Mouse (Mus musculus): ENCODE measurements around the gene Gm42791. TPM values are rescaled to one million over a fixed set of nuclear protein-coding genes. Genes with fewer than 3 reads are reported as not detected.

Gm42791 gene
- total RNA-seq, 2 experiments from 2014 or later: 3.3 to 6.1 TPM

DNA sequence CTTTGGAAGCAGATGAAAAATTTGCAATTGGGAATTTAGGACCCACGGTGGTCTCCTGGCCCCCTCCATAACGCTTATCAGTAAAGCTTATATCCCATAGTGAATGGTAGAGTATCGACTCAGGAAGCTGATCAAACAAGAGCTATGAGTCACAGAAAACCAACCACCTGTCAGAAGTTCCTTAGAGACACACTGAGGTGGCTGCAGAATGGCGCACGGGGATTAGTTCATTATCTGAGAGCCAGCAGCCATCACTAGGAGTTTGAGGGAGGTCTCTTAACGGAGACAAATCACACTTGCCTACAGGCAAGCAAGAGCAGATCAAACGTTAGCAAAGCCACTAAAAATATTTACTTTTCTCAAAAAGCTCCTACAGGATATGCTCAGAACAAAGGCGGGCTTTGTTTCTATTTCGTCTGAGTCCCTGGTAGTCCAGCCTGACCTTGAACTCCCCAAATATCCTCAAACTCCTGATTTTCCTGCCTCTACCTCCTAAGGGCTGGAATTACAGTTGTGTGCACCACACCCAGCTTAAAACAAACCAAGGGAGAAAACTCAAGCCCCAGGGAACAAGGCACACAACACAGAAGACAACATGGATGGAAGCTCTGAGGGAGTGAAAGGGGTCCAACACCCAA, 37.9 kb downstream of the Gm42791 start:
- DNase-seq: no peak
- intact Hi-C loops (cut with DNase I): no loop called here

DNA sequence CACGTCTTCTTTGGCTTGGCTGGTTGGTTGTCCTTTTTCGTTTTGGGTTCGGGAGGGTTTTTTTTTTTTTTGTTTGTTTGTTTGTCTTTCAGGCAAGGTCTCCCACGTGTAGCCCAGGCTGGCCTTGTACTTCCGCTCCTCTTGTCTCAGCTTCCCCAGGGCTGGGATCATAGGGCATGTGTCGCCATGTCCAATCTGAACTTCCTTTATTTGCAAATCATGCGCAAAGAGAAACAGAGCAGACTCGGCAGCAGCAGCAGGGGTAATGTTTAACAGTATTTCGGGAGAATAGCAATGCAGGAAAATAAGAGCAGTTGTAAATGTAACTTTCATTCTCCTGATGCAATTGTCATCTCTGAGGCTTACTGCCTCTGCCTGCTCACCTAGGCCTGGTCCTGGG, 38.9 kb downstream of the Gm42791 start:
- intact Hi-C loops (cut with DNase I): no loop called here
- DNase-seq: no peak

DNA sequence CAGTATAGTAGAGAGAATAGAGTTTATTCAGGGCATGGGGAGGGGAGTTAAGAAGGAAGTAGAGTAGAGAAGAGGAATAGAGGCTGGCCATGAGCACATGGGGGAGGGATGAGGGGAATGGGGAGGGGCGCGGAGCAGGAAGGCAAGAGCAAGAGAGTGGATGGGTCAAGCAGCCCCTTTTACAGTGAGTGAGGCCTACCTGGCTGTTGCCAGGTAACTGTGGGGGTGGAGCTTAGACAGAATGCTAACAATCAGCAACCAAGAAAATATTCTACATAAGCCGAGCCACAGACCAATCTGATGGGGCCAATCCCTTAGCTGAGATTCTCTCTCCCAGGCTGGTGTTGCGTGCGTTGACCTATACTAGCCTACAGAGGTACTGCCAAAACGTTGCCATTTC, 39.4 kb downstream of the Gm42791 start:
- intact Hi-C loops (cut with DNase I): no loop called here
- DNase-seq: no peak

DNA sequence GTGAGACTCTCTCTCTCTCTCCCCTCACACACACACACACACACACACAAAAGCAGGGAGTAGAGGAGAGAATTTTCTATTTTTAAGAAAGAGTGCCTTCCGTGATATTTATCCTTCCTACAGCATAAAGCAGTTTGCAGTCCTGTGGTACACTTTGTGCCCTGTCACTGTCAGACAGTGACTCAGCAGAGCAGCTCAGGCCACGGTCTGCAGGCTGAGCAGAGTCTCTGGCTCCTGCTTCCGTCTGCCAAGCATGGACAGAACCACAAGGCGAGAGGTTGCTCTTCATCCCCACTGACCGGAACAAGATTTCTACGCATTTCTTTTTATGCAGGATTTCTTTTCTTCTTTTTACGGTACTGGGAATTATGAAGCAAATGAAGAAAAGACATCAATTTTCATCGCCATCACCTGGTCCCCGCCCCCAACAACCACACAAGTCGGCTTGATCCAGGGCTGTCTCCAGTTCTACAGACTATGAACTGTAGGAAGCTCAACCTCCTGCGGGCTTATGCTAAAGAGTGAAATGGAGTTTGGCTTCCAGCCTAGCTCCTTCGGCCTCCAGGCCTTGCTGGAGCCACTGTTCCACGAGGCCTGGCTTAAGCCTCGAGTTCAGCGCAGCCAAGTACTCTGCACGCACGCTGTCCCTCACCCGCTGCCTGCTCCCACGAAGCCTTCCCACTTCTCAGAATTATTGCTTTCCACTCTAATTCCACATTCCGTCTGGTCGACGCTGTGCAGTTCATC, 40.5 kb downstream of the Gm42791 start:
- intact Hi-C loops (cut with DNase I): loop anchor here (5.0 kb wide), 2 partner anchors 43 to 88 kb away; partner anchors contain the start of gene Gm42791
- no peak for DNase-seq

DNA sequence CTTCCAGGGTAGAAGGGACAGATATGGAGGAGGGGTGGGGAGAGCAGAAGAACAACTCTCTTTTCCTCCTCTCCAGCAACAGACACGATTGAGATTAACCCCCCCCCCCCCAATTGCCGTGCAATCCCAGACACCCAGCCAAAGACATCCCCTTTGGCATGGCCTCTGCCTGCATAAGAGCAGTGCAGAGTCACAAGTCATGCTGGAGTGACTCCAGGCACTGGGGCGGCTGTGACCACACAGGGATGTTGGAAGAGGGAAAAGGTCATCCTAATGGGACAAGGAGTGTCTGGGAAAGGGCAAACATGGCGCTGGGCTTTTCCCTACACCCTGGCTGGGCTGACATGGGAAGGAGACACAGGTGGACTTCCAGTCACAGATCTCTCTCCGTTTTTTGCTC, 41.8 kb downstream of the Gm42791 start:
- intact Hi-C loops (cut with DNase I): loop anchor here (5.0 kb wide), 2 partner anchors 44 to 89 kb away; partner anchors contain the start of gene Gm42791

DNA sequence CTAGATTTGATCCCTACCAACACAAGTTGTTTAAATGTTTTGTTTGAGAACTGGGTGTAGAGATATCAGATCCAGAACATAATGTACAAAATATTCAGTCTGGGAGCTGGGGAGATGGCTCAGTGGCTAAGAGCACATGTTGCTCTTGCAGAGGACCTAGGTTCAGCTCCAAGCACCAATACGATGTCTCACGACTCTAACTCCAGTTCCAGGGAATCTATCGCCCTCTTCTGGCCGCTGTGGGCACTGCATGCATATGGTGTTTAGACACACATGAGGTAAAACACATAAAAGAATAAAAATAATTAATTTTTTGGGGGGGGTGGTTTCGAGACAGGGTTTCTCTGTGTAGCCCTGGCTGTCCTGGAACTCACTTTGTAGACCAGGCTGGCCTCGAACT, 42.5 kb downstream of the Gm42791 start:
- intact Hi-C loops (cut with DNase I): loop anchor here (5.0 kb wide), 2 partner anchors 45 to 90 kb away; partner anchors contain the start of gene Gm42791
- DNase-seq: peak; percentile 38 to 67

More for the DNA sequence above, 41.8 kb downstream of the Gm42791 start:
- DNase-seq: peak; percentile 78 to 84

DNA sequence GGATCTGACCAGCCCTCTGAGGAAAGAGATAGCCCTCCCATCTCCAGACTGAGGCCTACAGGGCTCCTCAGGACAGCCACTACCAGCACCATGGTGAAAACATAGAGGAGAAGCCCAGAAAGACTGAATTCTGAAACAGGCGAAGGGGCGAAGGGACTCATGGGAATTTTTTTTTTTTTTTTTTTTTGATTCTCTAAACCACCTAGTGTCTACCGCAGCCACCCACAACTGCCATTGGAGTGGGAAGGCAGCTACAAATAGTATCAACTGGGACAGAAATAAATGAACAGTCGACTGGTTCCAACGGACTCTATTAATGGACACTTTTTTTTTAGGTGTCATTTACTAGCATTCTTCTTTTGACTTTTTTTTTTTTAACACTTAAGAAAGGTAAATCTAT, 43.6 kb downstream of the Gm42791 start:
- intact Hi-C loops (cut with DNase I): loop anchor here (5.0 kb wide), 2 partner anchors 46 to 91 kb away; partner anchors contain the start of gene Gm42791

DNA sequence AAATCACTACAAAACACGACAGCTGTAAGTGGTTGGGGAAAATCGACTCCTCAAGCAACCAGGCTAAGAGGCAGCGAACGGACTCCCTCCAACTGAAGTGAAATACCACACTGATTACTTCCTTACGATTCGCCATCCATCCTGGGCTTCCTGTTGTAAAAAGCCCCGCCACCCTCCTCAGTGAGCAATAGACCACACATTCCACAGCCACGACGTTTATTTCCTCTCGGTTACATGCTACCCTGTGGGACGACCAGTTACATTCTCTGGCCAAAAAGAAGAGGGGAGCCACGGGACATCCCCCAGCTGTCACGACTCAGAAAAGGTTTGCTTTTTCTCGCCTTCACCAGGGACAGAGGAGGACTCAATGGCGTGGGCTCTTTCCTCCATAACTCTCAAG, 44.9 kb downstream of the Gm42791 start:
- peak in 1 of 2 experiments; percentile 32 for DNase-seq

More for the DNA sequence above, 43.6 kb downstream of the Gm42791 start:
- no peak for DNase-seq

DNA sequence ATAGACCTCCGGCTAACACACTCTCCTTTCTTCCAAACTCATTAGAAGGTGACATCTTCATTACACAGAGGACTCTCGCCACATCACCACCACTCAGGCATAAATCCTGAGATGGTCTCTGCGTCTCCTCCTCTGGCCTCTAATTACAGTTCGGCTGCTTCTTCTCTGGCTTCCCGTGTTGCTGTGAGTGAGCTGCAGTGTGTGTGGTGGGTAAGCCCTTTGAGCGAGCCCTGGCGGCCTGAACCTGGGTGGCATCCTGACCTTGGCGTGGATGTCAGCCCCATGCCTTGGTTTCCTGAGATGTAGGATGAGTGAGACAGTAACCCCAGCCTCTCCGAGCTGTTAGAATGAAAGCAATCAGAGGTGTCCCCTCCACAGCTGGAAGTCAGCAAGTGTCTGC, 46.4 kb downstream of the Gm42791 start:
- intact Hi-C loops (cut with DNase I): no loop called here
- DNase-seq: no peak

More for the DNA sequence above, 44.9 kb downstream of the Gm42791 start:
- intact Hi-C loops (cut with DNase I): loop anchor here (5.0 kb wide), 2 partner anchors 47 to 92 kb away; partner anchors contain the start of gene Gm42791

DNA sequence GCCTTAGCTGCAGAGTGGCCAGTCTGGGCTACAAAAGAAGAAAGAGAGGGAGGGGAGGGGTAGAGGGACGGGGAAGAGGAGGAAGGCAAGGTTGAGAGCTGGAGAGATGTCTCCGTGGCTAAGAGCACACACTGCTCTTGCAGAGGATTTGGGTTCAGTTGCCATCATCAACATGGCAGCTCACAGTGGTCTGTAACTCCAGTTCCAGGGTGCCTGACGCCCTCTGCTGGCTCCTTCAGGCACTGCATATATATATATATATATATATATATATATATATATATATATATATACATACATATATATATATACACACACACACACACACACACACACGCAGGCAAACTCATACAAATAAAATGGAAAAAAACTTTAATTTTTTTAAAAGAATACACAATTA, 47.5 kb downstream of the Gm42791 start:
- intact Hi-C loops (cut with DNase I): no loop called here
- no peak for DNase-seq

DNA sequence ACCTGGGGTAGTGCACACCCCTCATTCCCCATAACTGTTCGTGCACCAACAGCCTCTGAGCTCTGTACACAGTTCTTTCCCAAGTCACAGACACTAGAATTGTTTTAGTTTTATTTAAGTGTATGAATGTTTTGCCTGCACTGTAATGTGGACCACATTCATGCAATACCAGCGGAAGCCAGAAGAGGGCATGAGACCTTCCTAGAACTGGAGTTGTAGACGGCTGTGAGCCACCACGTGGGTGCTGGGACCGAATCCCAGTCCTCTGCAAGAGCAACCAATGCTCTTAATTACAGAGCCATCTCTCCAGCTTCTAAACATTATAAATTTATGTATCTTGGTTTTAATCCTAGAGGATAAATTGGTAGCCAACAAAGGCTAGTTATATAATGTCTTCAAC, 48.2 kb downstream of the Gm42791 start:
- intact Hi-C loops (cut with DNase I): no loop called here
- DNase-seq: peak in 1 of 2 experiments; percentile 50

DNA sequence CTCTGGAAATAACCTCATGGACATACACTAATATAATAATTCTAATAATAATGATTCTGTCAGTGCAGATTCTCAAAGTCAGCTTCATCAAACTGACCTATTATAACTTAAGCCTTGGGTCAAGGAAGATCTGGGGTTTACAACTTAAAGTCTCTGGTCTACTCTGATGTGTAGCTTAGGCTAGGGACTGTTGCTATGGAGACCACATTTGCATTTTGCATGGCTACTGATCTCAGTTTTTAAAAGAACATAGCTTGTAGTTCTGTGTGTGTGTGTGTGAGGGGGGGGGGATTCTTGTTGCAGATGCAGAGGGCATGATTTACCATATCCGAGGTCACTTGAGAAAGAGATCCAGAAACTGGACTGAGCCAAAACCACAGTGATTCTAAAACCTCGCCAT, 49.2 kb downstream of the Gm42791 start:
- intact Hi-C loops (cut with DNase I): no loop called here
- DNase-seq: no peak

DNA sequence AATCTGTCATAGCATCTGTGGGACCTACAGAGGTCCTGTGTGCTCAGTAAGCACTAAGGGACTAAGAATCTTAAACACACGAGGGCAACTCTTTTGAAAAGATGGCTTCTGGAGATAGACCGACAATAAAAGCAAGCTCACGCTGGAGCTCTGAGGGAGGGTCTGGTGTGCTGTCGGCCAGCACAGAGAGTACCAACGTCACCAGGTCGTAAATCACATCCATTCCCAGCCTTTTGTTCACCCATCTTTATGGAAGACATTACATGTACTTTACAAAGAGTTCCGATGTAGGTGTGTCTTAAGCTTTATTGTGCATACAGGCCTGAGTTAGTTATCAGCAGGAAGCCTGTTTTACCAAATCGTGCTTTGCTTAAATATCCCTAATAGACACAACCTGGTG, 50.9 kb downstream of the Gm42791 start:
- DNase-seq: no peak
- intact Hi-C loops (cut with DNase I): no loop called here

DNA sequence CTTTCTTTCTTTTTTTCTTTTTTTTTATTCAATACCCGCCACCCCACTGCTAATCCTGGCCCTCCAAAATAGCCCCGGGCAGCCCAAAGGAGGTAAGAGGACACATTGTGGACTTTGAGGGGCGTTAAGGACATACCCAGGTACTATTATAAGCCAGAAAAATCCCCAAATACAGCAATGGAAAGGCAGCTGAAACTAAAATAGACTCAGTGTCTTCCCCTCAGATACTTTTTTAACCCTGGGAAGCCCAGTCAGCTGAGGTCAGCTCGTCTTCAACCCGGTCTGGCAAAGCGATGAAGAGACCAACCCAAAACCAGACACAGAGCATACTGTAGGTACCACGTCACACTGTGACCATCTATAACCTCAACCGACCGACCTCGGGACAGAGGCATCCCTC, 51.5 kb downstream of the Gm42791 start:
- no peak for DNase-seq
- intact Hi-C loops (cut with DNase I): no loop called here

DNA sequence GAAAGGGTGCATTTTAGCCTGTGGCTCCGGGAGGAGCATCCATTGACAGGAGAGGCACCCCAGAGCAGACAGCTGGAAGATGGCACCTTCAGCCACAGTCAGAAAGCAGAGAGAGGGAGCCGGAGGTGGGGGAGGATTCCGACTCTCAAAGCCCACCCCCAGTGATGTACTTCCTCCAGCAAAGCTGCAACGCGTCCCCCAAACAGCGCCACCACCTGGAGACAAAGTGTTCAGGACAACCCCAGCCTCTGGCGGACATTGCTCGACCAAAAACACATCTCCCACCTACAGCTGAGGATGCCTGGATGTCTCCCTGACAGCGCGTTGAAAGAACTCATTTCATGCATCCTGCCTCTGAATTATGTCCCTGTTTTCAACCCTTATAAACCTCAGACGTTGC, 52.0 kb downstream of the Gm42791 start:
- no peak for DNase-seq
- intact Hi-C loops (cut with DNase I): no loop called here

DNA sequence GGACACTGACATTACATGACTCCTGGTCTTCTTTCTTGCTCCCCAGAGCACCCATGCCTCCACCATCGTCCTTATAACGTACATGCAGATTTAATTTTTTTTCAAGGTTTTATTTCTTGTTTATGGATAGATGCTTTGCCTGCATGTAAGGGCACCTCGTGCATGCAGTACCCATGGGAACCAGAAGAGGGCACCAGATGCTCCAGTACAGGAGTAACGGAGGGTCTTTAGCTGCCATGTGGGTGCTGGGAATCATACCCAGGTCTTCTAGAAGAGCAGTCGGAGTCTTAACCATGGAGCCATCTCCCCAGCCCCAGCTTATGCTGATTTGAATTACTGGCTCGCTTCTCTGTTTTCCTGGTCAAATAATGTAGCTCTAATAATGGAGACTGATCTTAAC, 52.6 kb downstream of the Gm42791 start:
- DNase-seq: no peak
- intact Hi-C loops (cut with DNase I): no loop called here

DNA sequence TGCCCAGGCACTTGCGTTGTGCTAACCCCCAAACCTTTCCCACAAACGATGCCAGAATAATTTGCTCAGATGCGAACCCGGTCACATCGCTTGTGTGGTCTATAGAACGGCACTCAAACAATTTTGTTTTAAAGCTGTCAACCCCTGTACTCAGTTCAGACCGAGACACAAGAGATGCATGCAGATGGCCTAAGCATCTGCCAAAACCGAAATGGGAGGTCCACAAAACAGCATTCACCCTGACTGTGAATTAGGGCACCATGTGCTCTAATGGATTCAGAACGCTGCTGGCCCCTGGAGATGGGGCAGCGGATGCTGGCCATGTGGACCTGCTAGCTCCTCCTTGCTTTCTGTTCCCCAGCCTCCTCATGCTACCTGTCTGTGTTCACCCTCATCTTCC, 53.1 kb downstream of the Gm42791 start:
- intact Hi-C loops (cut with DNase I): no loop called here
- DNase-seq: no peak

DNA sequence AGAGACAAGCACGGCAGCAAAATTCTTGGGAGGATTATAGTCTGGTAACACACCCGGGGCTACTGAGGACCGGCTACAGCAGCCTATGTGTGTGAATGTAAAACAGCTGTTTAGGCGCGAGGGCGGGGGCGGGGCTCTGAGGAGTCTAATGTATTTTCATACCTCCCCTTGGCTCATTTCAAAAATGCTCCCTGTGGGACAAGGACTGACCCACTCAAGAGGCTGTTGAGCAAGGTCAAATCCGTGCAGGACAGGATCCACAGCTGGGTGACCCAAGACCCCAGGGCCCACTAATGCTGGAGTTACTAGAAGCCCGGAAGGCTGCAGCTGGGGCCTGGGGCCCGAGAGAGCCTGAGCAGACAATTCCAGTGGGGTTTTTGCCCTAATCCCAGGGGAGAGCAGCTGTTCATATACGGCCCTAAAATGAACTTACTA, 55.0 kb downstream of the Gm42791 start:
- intact Hi-C loops (cut with DNase I): no loop called here
- DNase-seq: no peak

DNA sequence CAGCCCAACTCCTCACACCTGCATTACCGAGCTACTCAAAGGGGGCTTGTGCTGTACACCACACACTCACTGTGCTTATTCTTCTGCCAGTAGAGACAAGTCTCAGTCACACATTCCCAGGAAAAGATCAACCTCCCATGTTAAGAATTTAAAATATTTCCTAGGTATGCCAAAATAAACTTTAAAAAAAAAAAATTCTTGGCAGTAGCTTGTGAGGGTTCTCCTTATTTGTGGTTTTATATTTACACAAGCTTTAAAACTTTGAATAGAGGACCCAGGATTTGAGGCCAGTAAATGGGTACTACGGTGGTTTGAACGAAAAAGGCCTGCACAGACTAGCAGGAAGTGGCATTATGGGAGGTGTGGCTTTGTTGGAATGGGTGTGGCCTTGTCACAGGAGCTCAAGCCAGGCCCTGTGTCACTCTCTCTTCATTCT, 58.4 kb downstream of the Gm42791 start:
- intact Hi-C loops (cut with DNase I): no loop called here
- DNase-seq: no peak

DNA sequence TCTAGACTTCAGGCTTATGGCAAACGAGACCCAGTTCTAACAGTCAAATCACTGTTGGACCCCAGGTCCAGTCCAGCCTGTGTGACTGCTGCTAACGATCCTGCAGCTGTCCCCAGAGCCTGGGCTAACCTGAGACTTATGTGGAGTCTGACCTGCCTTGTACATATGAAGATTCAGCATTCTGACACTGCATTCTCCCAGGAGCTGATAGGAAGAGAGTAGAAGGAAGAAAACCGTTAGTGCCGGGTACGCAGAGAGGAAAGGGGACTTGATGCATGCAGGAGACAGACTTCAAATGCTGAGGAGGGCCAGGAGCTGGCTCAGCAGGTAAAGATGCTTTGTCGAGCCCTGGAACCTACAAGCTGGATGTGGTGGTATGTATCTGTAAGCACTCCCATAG, 59.1 kb downstream of the Gm42791 start:
- intact Hi-C loops (cut with DNase I): no loop called here
- no peak for DNase-seq

DNA sequence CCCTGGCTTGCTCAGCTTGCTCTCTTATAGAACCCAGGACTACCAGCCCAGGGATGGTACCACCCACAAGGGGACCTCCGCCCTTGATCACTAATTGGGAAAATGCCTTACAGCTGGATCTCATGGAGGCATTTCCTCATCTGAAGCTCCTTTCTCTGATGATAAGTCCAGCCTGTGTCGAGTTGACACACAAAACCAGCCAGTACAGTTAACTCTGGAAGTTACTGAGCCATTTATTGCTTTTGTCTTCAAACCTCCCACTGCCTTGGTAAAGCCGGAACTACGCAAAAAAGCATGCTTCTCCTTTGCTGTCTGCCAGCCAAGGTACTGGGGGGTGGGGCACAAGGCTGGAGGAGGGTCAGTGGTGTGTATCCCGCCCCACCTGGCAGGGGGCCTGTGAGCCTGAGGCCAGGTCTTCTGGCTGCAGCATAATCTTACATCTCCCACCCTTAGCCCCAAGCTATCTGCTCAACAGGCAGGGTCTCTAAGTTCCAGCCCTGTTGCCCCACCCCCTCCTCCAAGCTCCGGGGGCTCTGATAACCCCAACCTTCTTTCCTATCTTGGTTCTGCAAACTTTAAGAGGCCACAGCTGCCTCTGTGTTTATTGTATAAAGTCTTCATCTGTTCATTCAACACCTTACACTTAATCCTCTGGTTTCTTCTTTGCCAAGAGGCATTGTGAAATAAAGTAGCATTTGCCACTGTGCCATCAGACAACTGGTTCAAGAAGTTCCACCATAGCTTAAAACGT, 59.7 kb downstream of the Gm42791 start:
- DNase-seq: no peak
- intact Hi-C loops (cut with DNase I): no loop called here

All from heart, postnatal 14 days (tissue).